Mouse (Mus musculus) lung, postnatal 0 days (tissue): ENCODE results near the gene Sde2.

Experiments used
- CTCF ChIP-seq: IDR thresholded peaks from 2 replicates; pipeline ENCODE4 v1.5.1; 2016; ENCODE audit warnings: antibody characterized with exemption, mild to moderate bottlenecking
- EP300 ChIP-seq: IDR thresholded peaks from 2 replicates; pipeline ENCODE4 v1.6.1; 2016; ENCODE audit warnings: antibody characterized with exemption, mild to moderate bottlenecking, control low read depth

DNA sequence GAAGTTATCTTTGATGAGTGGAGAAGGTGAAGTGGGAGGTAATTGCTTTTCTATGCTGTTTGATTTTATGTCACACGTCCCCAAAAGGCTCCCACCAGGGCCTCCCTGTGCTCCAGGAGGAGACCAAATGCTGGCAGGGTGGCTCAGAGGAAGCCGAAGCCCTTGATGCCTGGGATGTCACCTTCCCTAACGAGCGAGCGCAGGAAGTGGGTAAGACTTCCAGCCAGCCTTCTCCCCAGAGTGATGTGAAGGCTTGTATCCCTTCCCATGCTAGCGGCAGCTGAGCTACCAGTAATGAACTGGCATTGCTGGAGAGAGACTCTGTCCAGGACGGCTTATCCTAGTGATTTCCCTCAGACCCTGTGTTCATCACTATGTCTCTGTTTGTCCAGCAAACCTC, 32.8 kb downstream of the Sde2 start:
- no peak for TF ChIP-seq CTCF
- no peak for TF ChIP-seq EP300
